Mouse (Mus musculus) frontal cortex, postnatal 25 days (tissue): Measurements from ENCODE around the gene AC131692.1.

Experiments used
- DNase-seq, 2 experiments: peaks; one replicate each; pipeline ENCODE4 v3.0.0; 2022; ENCODE audit warnings: low spot score in 2 of 2

Gene AC131692.1

DNA sequence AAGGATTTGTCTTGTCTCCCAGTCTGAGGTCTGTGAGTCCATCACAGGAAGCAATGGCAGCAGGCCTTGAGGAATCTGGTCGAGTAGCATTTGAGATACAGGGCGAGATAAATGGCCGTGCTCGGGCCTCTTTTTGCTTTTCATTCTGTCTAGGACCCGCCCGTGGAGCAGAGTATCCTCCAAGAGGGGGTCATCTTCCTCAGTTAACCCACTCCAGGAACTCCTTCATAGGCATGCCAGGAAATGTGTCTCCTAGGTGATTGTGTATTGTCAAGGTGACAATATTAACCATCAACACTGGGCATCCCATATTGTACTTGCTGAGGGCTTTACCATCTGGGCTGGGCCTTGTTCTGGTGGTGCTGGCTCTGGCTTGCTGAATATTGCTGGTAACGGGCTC lies at the start of gene AC131692.1:
Gene AC131692.1, plus strand, starts transcription at position 301 of the 400 bp plus-strand sequence.
- no peak for DNase-seq

- no peak for DNase-seq
These were observed 48.6 kb upstream of the AC131692.1 start for GRCm38 (mm10) chr19:6045366-6046293.

GRCm38 (mm10) chr19:6046294-6047153 lies 47.7 kb upstream of the AC131692.1 start, which contains the start of gene Syvn1:
TSS of gene Syvn1 (plus strand) at chr19:6046576.
- peak; percentile 79 to 80 for DNase-seq

DNA sequence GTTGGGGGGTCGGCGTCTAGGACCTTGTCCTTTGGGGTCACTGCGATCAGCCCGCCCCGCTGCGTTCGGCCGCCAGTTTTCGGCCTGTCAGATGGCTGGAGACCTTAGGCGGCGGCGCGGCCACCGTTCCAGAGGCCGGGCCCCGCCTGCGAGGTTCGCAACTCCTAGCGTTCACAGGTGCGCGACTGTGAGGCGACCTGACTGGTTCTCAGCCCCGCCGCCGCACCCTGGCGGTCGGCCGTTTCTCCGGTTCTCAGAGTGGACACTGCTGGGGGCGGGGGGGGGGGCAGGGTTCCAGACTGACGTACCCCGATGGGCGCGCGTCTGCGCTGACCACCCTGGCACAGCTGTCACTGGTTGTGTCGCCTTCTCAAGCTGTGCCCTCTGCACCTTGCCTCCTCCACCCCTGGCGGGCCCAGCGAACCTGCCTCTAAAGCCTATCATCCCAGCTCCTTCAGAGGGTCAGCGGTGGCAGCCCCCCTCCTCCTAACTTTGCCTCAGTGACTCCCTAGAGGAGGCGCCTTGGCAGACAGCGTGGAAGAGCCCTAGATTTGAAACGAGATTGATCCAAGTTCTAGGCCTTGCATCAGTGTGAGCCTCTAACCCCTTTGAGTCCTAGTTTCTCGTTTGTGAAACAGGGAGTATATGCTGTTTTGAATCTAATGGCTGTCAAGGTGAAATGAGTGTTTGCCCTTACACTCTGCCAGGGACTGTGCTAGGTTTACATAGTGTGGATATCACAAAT lies 46.9 kb upstream of the AC131692.1 start:
- DNase-seq, result no peak

DNA sequence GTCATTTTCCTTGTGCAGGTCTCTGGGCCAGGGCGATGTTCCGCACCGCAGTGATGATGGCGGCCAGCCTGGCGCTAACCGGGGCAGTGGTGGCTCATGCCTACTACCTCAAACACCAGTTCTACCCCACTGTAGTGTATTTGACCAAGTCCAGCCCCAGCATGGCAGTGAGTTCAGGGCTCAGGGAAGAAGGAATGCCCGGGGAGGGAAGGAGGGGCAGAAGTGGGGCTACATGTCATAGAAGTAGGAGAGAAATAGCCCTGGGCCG lies 46.4 kb upstream of the AC131692.1 start:
- no peak for DNase-seq

- DNase-seq, result no peak
These were observed 45.4 kb upstream of the AC131692.1 start for GRCm38 (mm10) chr19:6048681-6049410.

- DNase-seq, result no peak
These were observed 41.7 kb upstream of the AC131692.1 start for GRCm38 (mm10) chr19:6052516-6052915.

- DNase-seq, result no peak
These were observed 39.9 kb upstream of the AC131692.1 start for GRCm38 (mm10) chr19:6054296-6054695.

GRCm38 (mm10) chr19:6056696-6057095 lies 37.5 kb upstream of the AC131692.1 start:
- no peak for DNase-seq

DNA sequence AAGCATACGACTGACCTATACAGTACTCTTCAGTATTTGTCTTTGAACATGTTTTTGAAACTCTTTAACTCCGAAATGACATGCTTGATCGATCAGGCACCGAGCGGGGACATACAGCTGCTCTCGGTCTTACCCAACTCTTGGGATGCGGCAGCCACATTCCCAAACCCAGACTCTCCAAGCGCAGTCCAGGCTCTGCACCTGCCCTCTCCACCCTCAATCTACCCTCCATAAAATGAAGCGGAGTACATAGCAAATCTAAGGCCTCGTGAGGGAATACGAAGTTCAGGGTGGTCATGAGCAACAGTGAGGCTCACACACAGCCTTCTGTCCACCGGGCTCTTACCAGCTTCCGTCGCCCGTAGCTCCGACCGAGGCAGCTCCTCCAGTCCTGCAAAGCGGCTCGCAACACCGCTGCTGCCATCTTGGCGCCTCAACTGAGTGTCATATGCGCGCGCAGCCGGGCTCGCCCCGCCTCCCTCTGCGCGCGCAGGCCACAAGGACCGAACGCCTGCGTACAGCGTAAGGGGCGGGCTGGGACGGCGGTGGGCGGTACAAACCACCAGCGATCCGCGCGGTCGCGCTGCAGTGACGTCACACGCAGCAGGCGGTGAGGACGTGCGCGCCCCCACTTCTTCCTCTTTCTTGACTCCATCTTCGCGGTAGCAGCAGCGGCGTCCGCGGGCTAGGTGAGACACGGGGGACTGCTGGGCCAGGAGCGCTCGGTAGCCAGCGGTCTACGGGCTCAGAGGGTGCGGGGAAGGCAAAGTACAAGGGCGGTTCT lies 36.7 kb upstream of the AC131692.1 start, which contains the start of the genes Mrpl49 and Fau:
Gene Mrpl49, minus strand, starts transcription at position 473 of the 784 bp plus-strand sequence.
Gene Fau, plus strand, starts transcription at position 532 of the 784 bp plus-strand sequence.
- peak; percentile 95 to 98 for DNase-seq

DNA sequence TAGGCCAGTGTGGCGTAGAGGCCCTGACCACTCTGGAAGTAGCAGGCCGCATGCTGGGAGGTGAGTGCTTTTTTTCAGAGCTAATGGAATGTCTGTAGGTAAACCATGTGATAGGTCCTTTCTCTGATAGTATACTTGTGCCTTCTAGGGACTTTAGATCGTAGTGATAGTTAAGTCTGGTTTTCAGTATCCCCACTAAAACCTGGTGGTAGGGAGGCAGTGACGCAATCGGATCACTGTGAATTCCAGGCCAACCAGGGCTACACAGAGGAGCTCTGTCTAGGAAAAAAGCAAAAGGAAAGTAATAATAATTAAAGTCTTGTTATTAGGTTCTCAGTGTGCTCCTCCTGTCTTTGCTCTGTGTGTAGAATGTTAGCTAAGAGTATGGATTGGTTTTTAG lies 35.7 kb upstream of the AC131692.1 start:
- no peak for DNase-seq

DNA sequence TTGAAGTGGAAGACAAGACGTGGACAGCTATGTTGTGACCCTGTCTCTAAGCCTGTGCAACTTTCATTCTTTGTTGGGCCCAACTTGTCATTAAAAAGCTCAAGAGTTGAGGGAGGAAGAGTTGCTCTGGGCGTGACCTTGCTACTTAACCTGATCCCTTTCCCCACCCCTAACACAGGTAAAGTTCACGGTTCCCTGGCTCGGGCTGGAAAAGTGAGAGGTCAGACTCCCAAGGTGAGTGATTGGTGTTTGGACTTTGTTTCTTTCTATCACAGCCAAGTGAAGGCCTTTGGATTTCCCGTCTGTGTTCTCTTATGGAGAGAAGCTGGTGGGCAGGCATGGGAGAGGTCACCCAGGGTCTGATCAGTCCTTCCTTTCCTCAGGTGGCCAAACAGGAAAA lies 35.3 kb upstream of the AC131692.1 start:
- no peak for DNase-seq

DNA sequence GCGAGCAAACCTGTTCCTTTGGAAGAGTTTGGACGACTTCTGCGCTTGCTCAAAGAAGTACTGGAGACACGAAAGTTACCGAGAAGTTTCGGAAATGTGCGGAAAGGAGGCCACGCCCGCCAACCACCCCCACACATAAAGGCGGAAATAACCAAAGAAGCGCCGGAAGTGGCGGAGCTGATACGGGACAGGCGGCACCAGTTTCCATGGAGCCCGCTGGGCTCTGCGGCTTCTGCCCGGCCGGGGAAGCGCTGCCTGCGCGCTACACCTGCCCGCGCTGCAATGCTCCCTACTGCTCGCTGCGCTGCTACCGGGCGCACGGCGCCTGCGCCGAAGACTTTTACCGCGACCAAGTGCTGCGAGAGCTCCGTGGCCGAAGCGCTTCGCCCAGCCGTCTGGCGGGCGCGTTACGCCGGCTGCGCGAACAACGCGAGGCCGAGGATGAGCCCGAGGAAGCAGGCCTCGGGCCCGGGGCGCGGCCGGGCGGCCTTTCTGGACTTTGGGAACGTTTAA lies 33.1 kb upstream of the AC131692.1 start, which contains the start of gene Znhit2:
Gene Znhit2, plus strand, starts transcription at position 172 of the 513 bp plus-strand sequence.
- DNase-seq, result peak; percentile 84 to 90

DNA sequence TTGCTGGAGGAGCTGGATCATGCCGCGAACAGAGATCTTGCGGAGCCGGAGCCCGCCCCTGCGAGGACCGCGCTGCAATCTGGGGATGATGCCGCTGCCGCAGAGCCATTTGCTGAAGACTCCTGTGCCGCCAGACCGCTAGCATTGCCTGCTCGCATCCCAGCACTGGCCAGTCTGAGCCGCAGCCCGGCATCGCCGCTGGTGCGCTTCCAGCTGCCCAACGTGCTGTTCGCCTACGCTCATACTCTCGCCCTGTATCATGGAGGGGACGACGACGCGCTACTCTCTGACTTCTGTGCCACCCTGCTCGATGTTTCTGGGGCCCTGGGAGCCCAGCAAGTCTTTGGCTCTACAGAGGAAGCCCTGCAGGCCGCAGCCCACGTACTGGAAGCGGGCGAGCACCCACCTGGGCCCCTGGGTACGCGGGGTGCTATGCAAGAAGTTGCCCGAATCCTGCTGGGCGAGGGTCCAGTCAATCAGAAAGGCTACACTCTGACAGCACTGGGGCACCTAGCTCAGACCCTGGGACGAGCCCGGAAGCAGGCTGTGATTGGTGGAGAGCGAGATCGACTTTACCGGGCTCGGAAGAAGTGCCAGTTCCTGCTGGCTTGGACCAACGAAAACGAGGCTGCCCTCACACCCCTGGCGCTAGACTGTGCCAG lies 32.4 kb upstream of the AC131692.1 start:
- no peak for DNase-seq

- no peak for DNase-seq
These were observed 31.8 kb upstream of the AC131692.1 start for GRCm38 (mm10) chr19:6062418-6062817.

DNA sequence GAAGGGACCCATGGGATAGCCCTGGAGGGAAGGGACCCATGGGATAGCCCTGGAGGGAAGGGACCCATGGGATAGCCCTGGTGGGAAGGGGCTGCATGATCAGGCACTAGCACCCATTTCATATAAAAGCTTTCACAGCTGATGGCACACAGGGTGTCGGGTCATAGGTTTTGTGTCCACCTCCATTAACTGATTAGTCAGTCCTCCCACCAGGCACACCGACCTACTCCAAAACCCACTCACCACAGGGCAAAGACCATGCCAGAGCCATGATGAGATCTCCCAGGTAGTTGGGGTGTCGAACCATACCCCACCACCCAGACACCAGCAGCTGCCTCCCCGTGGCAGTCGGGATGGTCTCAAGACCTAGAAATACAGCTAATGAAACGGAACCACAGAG lies 31.1 kb upstream of the AC131692.1 start:
- no peak for DNase-seq

- DNase-seq, result no peak
These were observed 27.6 kb upstream of the AC131692.1 start for GRCm38 (mm10) chr19:6066571-6066970.

GRCm38 (mm10) chr19:6067011-6067723 lies 27.1 kb upstream of the AC131692.1 start:
- peak; percentile 70 to 74 for DNase-seq
